8 mouse cellular contexts compared by ENCODE assay signal in genomic region chr10:79783920-79784800, GRCm38 (mm10). TPM values are rescaled to one million over a fixed set of nuclear protein-coding genes. Genes with fewer than 3 reads are reported as not detected.
DNase-seq lines count a peak whose midpoint lies in the region; ATAC-seq and TF ChIP-seq lines count a peak whose summit lies in the region.
"Had no signal": no experiment of that assay in that cellular context is flagged by ENCODE, and none has a peak within 500 bp of the region (broad histone marks: within the 10 kb centered on the region; RNA-seq: fewer than 3 reads in every experiment).

No protein-coding gene starts in this region.

- no peak for ATAC-seq in kidney, embryonic 14.5 days (ENCODE audit: low FRiP score, low TSS enrichment)
- ATAC-seq in liver, postnatal 0 days = no peak

- no peak overlapping the region for H3K4me2 ChIP-seq in kidney, embryonic 14.5 days (replicated peaks; ENCODE audit: low read depth, low read length)
- H3K4me2 ChIP-seq in liver, postnatal 0 days (ENCODE audit: low read depth, low read length) = no peak overlapping the region

- peaks cover 10% of the 10 kb centered on the region; the same call in 1 of the 2 replicates for H3K4me1 ChIP-seq in kidney, embryonic 14.5 days (ENCODE audit: control insufficient read depth, insufficient read depth, low read length)
- peaks cover 19% of the 10 kb centered on the region for H3K4me1 ChIP-seq in liver, postnatal 0 days (ENCODE audit: insufficient read depth)

- TF ChIP-seq CTCF in liver, postnatal 0 days (IDR thresholded peaks at IDR 0.05; ENCODE audit: low read depth) = peak; percentile 67

- no peak overlapping the region for H3K4me3 ChIP-seq in kidney, embryonic 14.5 days (ENCODE audit: low read length)
- no peak overlapping the region for H3K4me3 ChIP-seq in liver, postnatal 0 days (ENCODE audit: low read depth, low read length)
- H3K4me3 ChIP-seq: erythroblast, embryonic 14.5 days had no signal

- DNase-seq in kidney, adult 18-20 months = peak; percentile 47
- peak; percentile 39 to 46 for DNase-seq in CD8-positive naive resting alpha-beta T cell, adult 2 months (ENCODE audit: low read depth in 2 of 2, low spot score in 2 of 2)
- DNase-seq in MN1 (ENCODE audit: low spot score) = peak; percentile 67
- peak; percentile 68 for DNase-seq in liver, postnatal 0 days
- no peak for DNase-seq in right cerebral cortex, postnatal 14 days
- DNase-seq in left cerebral cortex, adult 8-10 months (ENCODE audit: low spot score in 2 of 2) = no peak

- H3K9ac ChIP-seq in kidney, embryonic 14.5 days (ENCODE audit: low read depth, low read length) = no peak overlapping the region
- H3K9ac ChIP-seq in liver, postnatal 0 days (replicated peaks) = no peak overlapping the region

- H3K36me3 ChIP-seq in kidney, embryonic 14.5 days (ENCODE audit: control insufficient read depth, insufficient read depth, low read length) = no peaks in the 10 kb centered on the region
- no peaks in the 10 kb centered on the region for H3K36me3 ChIP-seq in liver, postnatal 0 days (replicated peaks; ENCODE audit: insufficient read depth, low read length)

- no peak for TF ChIP-seq EP300 in liver, postnatal 0 days (IDR thresholded peaks at IDR 0.05; ENCODE audit: low read depth)

- H3K9me3 ChIP-seq in kidney, embryonic 14.5 days (ENCODE audit: control insufficient read depth, low read length) = no peaks in the 10 kb centered on the region
- no peaks in the 10 kb centered on the region for H3K9me3 ChIP-seq in liver, postnatal 0 days (ENCODE audit: low read length)

- 41% methylated on average over 27 of the region's 27 CpGs for WGBS in kidney, embryonic 14.5 days
- 50% methylated on average over 27 of the region's 27 CpGs for WGBS in liver, postnatal 0 days (ENCODE audit: insufficient replicate concordance)

- no peak overlapping the region for H3K27ac ChIP-seq in kidney, embryonic 14.5 days (ENCODE audit: low read depth, low read length)
- no peak overlapping the region for H3K27ac ChIP-seq in liver, postnatal 0 days (ENCODE audit: low read depth)

- H3K27me3 ChIP-seq in kidney, embryonic 14.5 days (ENCODE audit: control insufficient read depth, insufficient read depth, low read length) = peaks cover 10% of the 10 kb centered on the region; the same call in 1 of the 2 replicates
- H3K27me3 ChIP-seq in liver, postnatal 0 days (ENCODE audit: insufficient read depth, low read length) = peaks cover 20% of the 10 kb centered on the region; the same call in 1 of the 2 replicates

RNA-seq across cellular contexts. Expression of gene Prss57, which starts 6.6 kb away (rescaled TPM):
- polyA plus RNA-seq in kidney, embryonic 14.5 days (2014; fragmentation: Nextera tagmentation; extraction: Ambion mirVana) = not detected in 2 replicates
- 5.0 and 7.2 TPM in 2 replicates for polyA plus RNA-seq in liver, postnatal 0 days (2015; fragmentation: Nextera tagmentation; extraction: Ambion mirVana)
- total RNA-seq in left cerebral cortex, adult 8-10 months (2022) = under 1 TPM; 0.14 to 0.63 (median 0.39) TPM

RNA-seq across cellular contexts. Expression of gene Fstl3, which starts 7.1 kb away (rescaled TPM):
- polyA plus RNA-seq in kidney, embryonic 14.5 days (2014; fragmentation: Nextera tagmentation; extraction: Ambion mirVana) = 4.9 and 8.2 TPM in 2 replicates
- polyA plus RNA-seq in liver, postnatal 0 days (2015; fragmentation: Nextera tagmentation; extraction: Ambion mirVana) = 0.36 and 0.63 TPM in 2 replicates
- 1 to 10 TPM; 2.5 to 3.6 (median 2.7) TPM for total RNA-seq in left cerebral cortex, adult 8-10 months (2022)

RNA-seq across cellular contexts. Expression of gene Palm, which starts 9.2 kb away (rescaled TPM):
- 101 and 136 TPM in 2 replicates for polyA plus RNA-seq in kidney, embryonic 14.5 days (2014; fragmentation: Nextera tagmentation; extraction: Ambion mirVana)
- 7.9 and 9.2 TPM in 2 replicates for polyA plus RNA-seq in liver, postnatal 0 days (2015; fragmentation: Nextera tagmentation; extraction: Ambion mirVana)
- 100 to 1,000 TPM; 265 to 281 (median 267) TPM for total RNA-seq in left cerebral cortex, adult 8-10 months (2022)

RNA-seq across cellular contexts. Expression of gene Rnf126, which starts 17.4 kb away (rescaled TPM):
- 95.9 and 104 TPM in 2 replicates for polyA plus RNA-seq in kidney, embryonic 14.5 days (2014; fragmentation: Nextera tagmentation; extraction: Ambion mirVana)
- 28.2 and 34.1 TPM in 2 replicates for polyA plus RNA-seq in liver, postnatal 0 days (2015; fragmentation: Nextera tagmentation; extraction: Ambion mirVana)
- 10 to 100 TPM; 76.8 to 92.1 (median 86.8) TPM for total RNA-seq in left cerebral cortex, adult 8-10 months (2022)

RNA-seq across cellular contexts. Expression of gene Fgf22, which starts 29.3 kb away (rescaled TPM):
- 0.11 and 0.61 TPM in 2 replicates for polyA plus RNA-seq in kidney, embryonic 14.5 days (2014; fragmentation: Nextera tagmentation; extraction: Ambion mirVana)
- polyA plus RNA-seq in liver, postnatal 0 days (2015; fragmentation: Nextera tagmentation; extraction: Ambion mirVana) = not detected in 2 replicates
- total RNA-seq in left cerebral cortex, adult 8-10 months (2022) = 1 to 10 TPM; 4.7 to 5.9 (median 5.8) TPM
- polyA plus RNA-seq: erythroblast, embryonic 14.5 days had no signal

Comparison
In these comparisons a context has a peak if more than half of its experiments do, and no peak if none do; other contexts are left out.
1. DNase-seq: peak in kidney, adult 18-20 months (single experiment), CD8-positive naive resting alpha-beta T cell, adult 2 months (2 of 2), MN1 (single experiment) and liver, postnatal 0 days (single experiment); none in right cerebral cortex, postnatal 14 days (single experiment) and left cerebral cortex, adult 8-10 months (0 of 2).
2. RNA of gene Palm, which starts 9.2 kb away (polyA plus RNA-seq): 101 to 136 TPM in kidney, embryonic 14.5 days; 7.9 to 9.2 TPM in liver, postnatal 0 days; every median in the first group is over 10 times any median in the second.